Mouse (Mus musculus) thymus, adult 2 months (tissue): Measurements from ENCODE around the gene Gcnt1.

Experiments used
- CTCF ChIP-seq: fragments of 200-500 bp; IDR thresholded peaks from 2 replicates; pipeline ENCODE4 v1.5.1; 2012; ENCODE audit warnings: mild to moderate bottlenecking, control low read depth, low read length, moderate library complexity, borderline replicate concordance; ENCODE audit not compliant: control insufficient read depth, poor library complexity, insufficient read depth; ENCODE audit errors: extremely low read depth
- POLR2A ChIP-seq: fragments of 200-500 bp; IDR thresholded peaks from 2 replicates; pipeline ENCODE4 v1.6.1; 2012; ENCODE audit warnings: mild to moderate bottlenecking, low read length, control low read depth, moderate library complexity; ENCODE audit not compliant: control insufficient read depth, poor library complexity, insufficient read depth; ENCODE audit errors: extremely low read depth

DNA sequence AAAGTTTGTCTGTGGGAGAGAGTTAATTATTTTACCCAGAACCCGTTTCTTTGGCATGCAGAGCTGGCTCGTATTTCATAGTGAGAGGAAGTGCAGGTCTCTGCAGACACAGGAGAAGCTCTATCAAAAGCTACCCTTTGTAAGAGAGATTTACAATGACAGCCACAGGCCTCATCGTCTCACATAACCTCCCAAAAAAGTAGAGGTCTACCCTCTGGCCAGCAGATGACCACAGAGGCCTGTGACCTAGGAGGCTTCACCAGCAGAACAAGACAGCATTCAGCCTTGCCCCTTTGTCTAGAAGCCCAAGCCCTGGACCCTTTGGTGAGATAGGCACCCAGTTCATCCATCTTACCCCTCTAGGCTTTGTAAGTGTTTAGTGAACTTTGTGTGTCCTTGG, 53.9 kb downstream of the Gcnt1 start:
- TF ChIP-seq CTCF (no peak), POLR2A (no peak)
